Mouse (Mus musculus): ENCODE measurements at regions not wholly inside any gene's neighbourhood (a gene's known extent, or its start where the extent isn't known, plus 50 kb on each side); places are given as distances from the start of the nearest gene placed in this dataset.

DNA sequence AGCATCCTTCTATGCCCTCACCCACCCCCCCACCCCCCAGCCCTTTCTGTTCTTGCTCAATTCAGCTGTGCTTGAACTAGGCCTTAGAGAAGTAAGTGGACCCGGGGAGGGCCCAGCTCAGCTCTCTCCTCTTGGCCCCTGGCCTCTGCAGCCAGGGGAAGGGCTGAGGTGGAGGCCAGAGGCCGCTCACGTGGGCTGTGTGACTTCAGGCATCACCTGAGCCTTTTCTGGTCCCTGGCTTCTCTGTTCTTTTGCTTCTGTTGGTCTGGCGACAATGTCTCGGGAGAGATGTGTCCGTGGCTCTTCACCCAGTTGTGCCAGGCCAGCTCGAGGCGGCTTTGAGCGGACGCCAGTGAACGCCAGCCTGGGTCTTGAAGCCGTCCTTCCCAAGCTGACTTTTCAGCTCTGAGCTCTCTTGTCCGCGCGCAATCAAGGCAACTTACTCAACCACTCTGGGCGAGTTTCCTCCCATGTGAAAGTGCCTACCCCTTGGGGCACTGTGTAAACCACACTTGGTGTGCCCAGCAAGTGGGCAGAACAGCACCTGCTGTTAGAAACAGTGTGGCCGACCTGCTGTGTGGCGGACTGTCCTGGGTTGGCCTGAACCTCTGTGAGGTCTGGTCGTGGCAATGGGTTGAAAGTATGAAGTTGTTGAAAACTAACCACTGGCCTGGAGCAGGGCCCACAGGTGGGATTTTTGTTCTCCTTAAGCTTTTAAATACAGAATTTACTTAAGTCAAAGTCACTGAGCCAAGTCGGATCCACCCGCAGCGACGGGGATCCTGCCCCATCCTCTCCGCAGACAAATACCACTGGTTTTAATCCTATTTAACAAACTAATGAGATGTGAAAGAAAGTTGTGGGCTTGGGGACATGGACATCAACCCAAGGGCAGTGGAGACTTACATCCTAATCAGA is 86.9 kb upstream of the Tmem189 start:
- no peak overlapping the region for H3K9ac ChIP-seq (ENCODE audit: low read depth, low read length)
- H3K36me3 ChIP-seq (ENCODE audit: insufficient read depth, low read length): no peaks in the 10 kb centered on the region
- no peak overlapping the region for H3K4me3 ChIP-seq (replicated peaks; ENCODE audit: low read depth, low read length)
- peaks cover 18% of the 10 kb centered on the region for H3K4me1 ChIP-seq (replicated peaks; ENCODE audit: insufficient read depth, low read length)
- no peaks in the 10 kb centered on the region for H3K27me3 ChIP-seq (ENCODE audit: insufficient read depth, low read length)
- no peak overlapping the region for H3K4me2 ChIP-seq (ENCODE audit: low read length)
- peak overlapping the region; percentile 86 for H3K27ac ChIP-seq
- H3K9me3 ChIP-seq (replicated peaks; ENCODE audit: low read length): no peaks in the 10 kb centered on the region
- no peak for TF ChIP-seq CTCF (IDR thresholded peaks at IDR 0.05; ENCODE audit: low read depth)
- no peak for ATAC-seq (replicated peaks; ENCODE audit: low FRiP score, low read depth)
- 86% methylated on average over 24 of the region's 24 CpGs for WGBS
- DNase-seq (ENCODE audit: low spot score): no peak

DNA sequence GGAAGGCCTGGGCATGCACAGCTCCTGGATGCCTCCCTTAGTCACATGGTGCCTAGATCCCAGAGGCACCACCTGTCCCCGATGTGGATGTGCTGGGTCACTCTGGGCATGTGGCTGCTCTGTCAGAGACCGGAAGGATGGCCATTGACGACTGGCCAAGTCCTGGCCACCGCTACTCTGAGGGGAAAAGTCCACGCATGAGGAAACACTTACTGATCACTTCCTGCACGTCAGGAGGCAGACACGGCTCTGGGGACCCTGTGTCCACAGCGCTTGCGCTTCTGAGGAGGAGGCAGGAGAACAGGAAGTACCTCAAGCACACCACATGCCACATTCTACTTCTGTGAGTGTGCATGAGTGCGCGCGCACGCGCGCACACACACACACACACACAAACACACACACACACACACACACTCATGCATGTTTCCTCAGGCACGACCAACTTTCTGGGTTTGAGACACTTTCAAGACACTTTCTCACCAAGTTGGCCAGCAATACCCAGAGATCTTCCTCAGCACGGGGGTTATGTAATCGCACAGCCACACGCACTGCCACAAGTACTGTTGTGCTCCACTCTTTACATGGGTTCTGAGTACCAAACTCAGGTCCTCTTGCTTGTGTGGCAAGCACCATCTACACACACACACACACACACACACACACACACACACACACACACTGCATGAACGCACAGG is 85.7 kb upstream of the Tmem189 start:
- Histone ChIP-seq H3K4me2 (ENCODE audit: low read length) (no peak overlapping the region), H3K9ac (ENCODE audit: low read depth, low read length) (no peak overlapping the region)

DNA sequence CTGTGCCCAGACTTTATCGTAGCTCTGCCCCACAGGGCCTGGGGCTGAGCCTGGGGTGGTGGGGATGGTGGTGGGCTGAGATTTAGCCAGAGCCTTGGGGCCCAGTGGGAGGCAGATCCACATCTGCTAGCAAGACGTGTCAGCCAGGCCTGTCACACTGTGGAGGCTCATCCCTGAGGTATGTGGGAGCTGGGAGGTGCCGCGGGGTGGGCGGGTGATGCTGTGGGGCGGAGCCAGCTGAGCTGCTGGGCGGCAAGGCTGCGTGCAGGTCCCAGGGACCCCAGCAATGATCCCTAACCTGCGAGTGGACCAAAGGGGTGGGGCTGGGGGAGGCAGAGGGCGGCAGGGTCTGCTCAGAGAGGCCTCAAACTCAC is 85.2 kb upstream of the Tmem189 start:
- no peak overlapping the region for H3K9ac ChIP-seq (ENCODE audit: low read depth, low read length)
- peak; percentile 12; the same call in 1 of the 2 replicates for ATAC-seq (replicated peaks; ENCODE audit: low FRiP score, low read depth)
- WGBS: 33% methylated on average over 10 of the region's 10 CpGs
- no peak overlapping the region for H3K4me3 ChIP-seq (replicated peaks; ENCODE audit: low read depth, low read length)
- no peak overlapping the region for H3K4me2 ChIP-seq (ENCODE audit: low read length)
- no peaks in the 10 kb centered on the region for H3K9me3 ChIP-seq (replicated peaks; ENCODE audit: low read length)
- H3K27ac ChIP-seq: no peak overlapping the region
- TF ChIP-seq CTCF (IDR thresholded peaks at IDR 0.05; ENCODE audit: low read depth): no peak
- DNase-seq (ENCODE audit: low spot score): no peak
- H3K4me1 ChIP-seq (replicated peaks; ENCODE audit: insufficient read depth, low read length): peaks cover 11% of the 10 kb centered on the region
- no peaks in the 10 kb centered on the region for H3K27me3 ChIP-seq (ENCODE audit: insufficient read depth, low read length)
- H3K36me3 ChIP-seq (ENCODE audit: insufficient read depth, low read length): no peaks in the 10 kb centered on the region

More for the DNA sequence above, 85.7 kb upstream of the Tmem189 start:
- Histone ChIP-seq H3K9me3 (replicated peaks; ENCODE audit: low read length) (no peaks in the 10 kb centered on the region), H3K4me1 (replicated peaks; ENCODE audit: insufficient read depth, low read length) (peaks cover 11% of the 10 kb centered on the region), H3K27ac (no peak overlapping the region), H3K27me3 (ENCODE audit: insufficient read depth, low read length) (no peaks in the 10 kb centered on the region), H3K36me3 (ENCODE audit: insufficient read depth, low read length) (no peaks in the 10 kb centered on the region), H3K4me3 (replicated peaks; ENCODE audit: low read depth, low read length) (no peak overlapping the region)
- no peak for TF ChIP-seq CTCF (IDR thresholded peaks at IDR 0.05; ENCODE audit: low read depth)
- DNase-seq (ENCODE audit: low spot score) (no peak), ATAC-seq (replicated peaks; ENCODE audit: low FRiP score, low read depth) (peak; percentile 1; the same call in 1 of the 2 replicates)
- WGBS: 58% methylated on average over 20 of the region's 20 CpGs

DNA sequence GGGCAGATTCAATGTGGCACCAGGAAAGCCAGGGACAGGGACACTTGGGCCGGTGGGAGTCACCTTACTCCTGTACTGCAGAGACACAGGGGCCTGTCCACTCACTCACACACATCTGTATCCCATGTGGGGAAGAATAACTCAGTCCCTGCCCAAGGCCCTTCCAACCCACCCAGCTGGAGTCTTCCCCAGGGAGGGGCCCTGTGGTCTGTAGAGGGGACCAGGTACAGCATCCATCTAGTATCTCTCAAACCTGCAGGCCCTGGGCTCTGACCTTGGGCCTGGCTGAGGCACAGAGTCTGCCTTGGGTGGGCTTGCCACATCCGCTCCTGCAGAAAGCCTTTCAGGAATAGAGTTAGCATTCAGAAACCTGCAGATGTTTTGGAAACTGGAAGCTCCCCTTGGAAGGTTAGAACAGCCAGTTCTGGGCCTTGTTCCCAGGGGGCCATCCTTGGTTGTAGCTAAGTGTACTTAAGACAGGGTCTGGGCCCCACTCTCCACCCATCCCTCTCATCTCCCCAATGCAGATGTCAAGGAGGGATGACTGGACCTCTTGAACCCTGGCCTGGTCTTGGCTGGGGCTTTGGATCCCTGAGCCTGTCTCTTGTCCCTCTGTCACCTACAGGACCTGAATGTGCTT is 84.7 kb upstream of the Tmem189 start:
- Histone ChIP-seq H3K9me3 (replicated peaks; ENCODE audit: low read length) (no peaks in the 10 kb centered on the region), H3K4me1 (replicated peaks; ENCODE audit: insufficient read depth, low read length) (peaks cover 11% of the 10 kb centered on the region), H3K4me2 (ENCODE audit: low read length) (no peak overlapping the region), H3K9ac (ENCODE audit: low read depth, low read length) (no peak overlapping the region), H3K4me3 (replicated peaks; ENCODE audit: low read depth, low read length) (no peak overlapping the region), H3K27me3 (ENCODE audit: insufficient read depth, low read length) (no peaks in the 10 kb centered on the region), H3K36me3 (ENCODE audit: insufficient read depth, low read length) (no peaks in the 10 kb centered on the region), H3K27ac (no peak overlapping the region)
- no peak for ATAC-seq (replicated peaks; ENCODE audit: low FRiP score, low read depth)
- no peak for DNase-seq (ENCODE audit: low spot score)
- 88% methylated on average over 2 of the region's 2 CpGs for WGBS
- TF ChIP-seq CTCF (IDR thresholded peaks at IDR 0.05; ENCODE audit: low read depth): no peak

DNA sequence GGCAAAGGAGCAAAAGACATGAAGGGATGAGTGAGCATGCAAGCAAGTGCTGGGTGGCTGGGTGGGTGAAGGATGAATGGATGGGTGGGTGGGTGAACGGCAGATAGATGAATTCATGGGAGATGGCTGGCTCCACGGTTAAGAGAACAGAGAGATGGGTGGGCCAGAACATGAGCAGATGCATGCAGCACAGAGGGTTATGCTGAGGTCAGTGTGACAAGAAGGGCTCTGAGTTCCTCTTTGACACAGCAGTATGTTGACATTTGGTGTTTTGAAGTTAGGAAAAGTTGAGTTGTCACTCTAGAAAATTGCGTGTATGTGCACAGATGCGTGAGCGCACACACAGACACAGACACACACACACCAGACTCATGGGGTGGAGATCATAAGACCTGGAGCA is 83.2 kb upstream of the Tmem189 start:
- H3K9ac ChIP-seq (ENCODE audit: low read depth, low read length): no peak overlapping the region
- no peak overlapping the region for H3K4me2 ChIP-seq (ENCODE audit: low read length)
- H3K27ac ChIP-seq: no peak overlapping the region
- ATAC-seq (replicated peaks; ENCODE audit: low FRiP score, low read depth): no peak
- no peaks in the 10 kb centered on the region for H3K27me3 ChIP-seq (ENCODE audit: insufficient read depth, low read length)
- TF ChIP-seq CTCF (IDR thresholded peaks at IDR 0.05; ENCODE audit: low read depth): no peak
- no peak overlapping the region for H3K4me3 ChIP-seq (replicated peaks; ENCODE audit: low read depth, low read length)
- H3K4me1 ChIP-seq (replicated peaks; ENCODE audit: insufficient read depth, low read length): peaks cover 4% of the 10 kb centered on the region
- 92% methylated on average over 5 of the region's 5 CpGs for WGBS
- H3K9me3 ChIP-seq (replicated peaks; ENCODE audit: low read length): no peaks in the 10 kb centered on the region
- no peaks in the 10 kb centered on the region for H3K36me3 ChIP-seq (ENCODE audit: insufficient read depth, low read length)
- DNase-seq (ENCODE audit: low spot score): no peak

DNA sequence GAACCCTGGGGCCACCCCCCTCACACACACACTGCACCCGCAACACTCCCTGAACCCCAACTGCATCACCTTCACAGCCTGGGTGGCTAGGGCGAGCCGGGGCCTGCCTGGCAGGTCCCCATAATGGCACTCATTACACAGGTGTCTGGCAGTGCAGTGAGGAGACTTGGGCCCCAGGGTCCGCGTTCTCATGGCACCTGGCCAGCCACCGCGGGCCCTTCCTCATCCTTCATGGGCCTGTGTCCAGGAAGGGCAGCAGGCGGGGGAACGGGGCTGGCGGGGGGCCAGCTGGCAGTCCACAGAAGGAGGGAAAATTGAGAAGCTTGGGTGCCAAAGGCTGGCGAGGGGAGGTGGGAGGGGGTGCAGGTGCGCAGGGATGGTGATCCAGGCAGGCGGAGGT is 78.3 kb upstream of the Tmem189 start:
- Histone ChIP-seq H3K27me3 (ENCODE audit: insufficient read depth, low read length) (no peaks in the 10 kb centered on the region), H3K9ac (ENCODE audit: low read depth, low read length) (no peak overlapping the region), H3K4me2 (ENCODE audit: low read length) (no peak overlapping the region), H3K4me1 (replicated peaks; ENCODE audit: insufficient read depth, low read length) (peaks cover 15% of the 10 kb centered on the region; the same call in 1 of the 2 replicates), H3K27ac (no peak overlapping the region), H3K4me3 (replicated peaks; ENCODE audit: low read depth, low read length) (no peak overlapping the region), H3K9me3 (replicated peaks; ENCODE audit: low read length) (no peaks in the 10 kb centered on the region), H3K36me3 (ENCODE audit: insufficient read depth, low read length) (no peaks in the 10 kb centered on the region)
- 52% methylated on average over 13 of the region's 13 CpGs for WGBS
- TF ChIP-seq CTCF (IDR thresholded peaks at IDR 0.05; ENCODE audit: low read depth): no peak
- ATAC-seq (replicated peaks; ENCODE audit: low FRiP score, low read depth) (no peak), DNase-seq (ENCODE audit: low spot score) (no peak)

Measured in kidney, postnatal 0 days (tissue).